9 mouse cellular contexts compared by ENCODE assay signal in genomic region chr4:65607184-65607631, GRCm38 (mm10). TPM values are rescaled to one million over a fixed set of nuclear protein-coding genes. Genes with fewer than 3 reads are reported as not detected.
DNase-seq lines count a peak whose midpoint lies in the region; ATAC-seq and TF ChIP-seq lines count a peak whose summit lies in the region.
"Had no signal": no experiment of that assay in that cellular context is flagged by ENCODE, and none has a peak within 500 bp of the region (broad histone marks: within the 10 kb centered on the region; RNA-seq: fewer than 3 reads in every experiment).

No protein-coding gene starts in this region.

- peak in 1 of 2 experiments; percentile 39; a peak in 1 of 4 replicates for TF ChIP-seq EP300 in MEL (IDR thresholded peaks at IDR 0.05; ENCODE audit: low read depth in 1 of 2, low read length in 2 of 2)

- WGBS in heart, embryonic 14.5 days: 8% methylated on average over 10 of the region's 10 CpGs
- WGBS in liver, embryonic 16.5 days (ENCODE audit: insufficient replicate concordance): 48% methylated on average over 10 of the region's 10 CpGs

- no peaks in the 10 kb centered on the region for H3K9me3 ChIP-seq in heart, embryonic 14.5 days (ENCODE audit: control insufficient read depth, low read length)
- no peaks in the 10 kb centered on the region for H3K9me3 ChIP-seq in MEL (replicated peaks; ENCODE audit: insufficient read depth, low read length)
- H3K9me3 ChIP-seq in liver, embryonic 16.5 days (replicated peaks; ENCODE audit: control insufficient read depth, low read length): no peaks in the 10 kb centered on the region

- H3K27ac ChIP-seq in heart, embryonic 14.5 days (replicated peaks in 1 of 2; ENCODE audit: control insufficient read depth in 1 of 2, insufficient read depth in 1 of 2, low read depth in 2 of 2, low read length in 2 of 2): peak overlapping the region; percentile 4 to 73
- peak overlapping the region; percentile 34; the same call in 1 of the 2 replicates for H3K27ac ChIP-seq in MEL (ENCODE audit: control insufficient read depth, low read depth, low read length)
- no peak overlapping the region for H3K27ac ChIP-seq in cortical plate, adult 2 months (ENCODE audit: insufficient read depth, low read length)
- H3K27ac ChIP-seq in liver, embryonic 16.5 days (ENCODE audit: low read length): no peak overlapping the region

- peaks cover 2% of the 10 kb centered on the region; the same call in 1 of the 2 replicates for H3K79me2 ChIP-seq in MEL (ENCODE audit: control insufficient read depth, insufficient read depth, low read length, poor library complexity)

- TF ChIP-seq CTCF in MEL (IDR thresholded peaks at IDR 0.05 in 2 of 3, conservative IDR thresholded peaks at IDR 0.05 in 1 of 3; ENCODE audit: control insufficient read depth in 1 of 3, insufficient read depth in 1 of 3, low read depth in 2 of 3, low read length in 3 of 3, poor library complexity in 1 of 3, severe bottlenecking in 1 of 3): no peak
- no peak for TF ChIP-seq CTCF in cortical plate, adult 2 months (IDR thresholded peaks at IDR 0.05; ENCODE audit: extremely low read depth, insufficient read depth, low read length)

- H3K4me1 ChIP-seq in heart, embryonic 14.5 days (ENCODE audit: control insufficient read depth in 2 of 2, insufficient read depth in 2 of 2, low read length in 2 of 2): peaks cover 10 to 43% of the 10 kb centered on the region in 2 experiments
- no peaks in the 10 kb centered on the region; a peak in 2 of 4 replicates for H3K4me1 ChIP-seq in MEL (ENCODE audit: control insufficient read depth in 1 of 2, insufficient read depth in 2 of 2, low read length in 2 of 2)
- H3K4me1 ChIP-seq in cortical plate, adult 2 months (ENCODE audit: control insufficient read depth, insufficient read depth, low read length): peaks cover 25% of the 10 kb centered on the region
- peaks cover 5% of the 10 kb centered on the region; the same call in 1 of the 2 replicates for H3K4me1 ChIP-seq in liver, embryonic 16.5 days (ENCODE audit: control insufficient read depth, low read depth, low read length)

- peak overlapping the region; percentile 85 for H3K4me2 ChIP-seq in heart, embryonic 14.5 days (ENCODE audit: low read length)
- H3K4me2 ChIP-seq in liver, embryonic 16.5 days (ENCODE audit: low read depth, low read length): no peak overlapping the region

- TF ChIP-seq POLR2A in MEL (IDR thresholded peaks at IDR 0.05; ENCODE audit: control insufficient read depth in 1 of 2, insufficient read depth in 1 of 2, low read depth in 1 of 2, low read length in 2 of 2, poor library complexity in 1 of 2): no peak
- TF ChIP-seq POLR2A in cortical plate, adult 2 months (IDR thresholded peaks at IDR 0.05; ENCODE audit: extremely low read depth, insufficient read depth, low read length): no peak

- peak overlapping the region; percentile 42; the same call in 1 of the 2 replicates for H3K9ac ChIP-seq in heart, embryonic 14.5 days (ENCODE audit: low read length)
- 0 out of 2 replicates have a peak overlapping the region, but pooled peaks have one; percentile 18 for H3K9ac ChIP-seq in MEL (ENCODE audit: control insufficient read depth, low read depth, low read length, poor library complexity, severe bottlenecking)
- no peak overlapping the region for H3K9ac ChIP-seq in liver, embryonic 16.5 days (ENCODE audit: low read depth, low read length)

- peak overlapping the region; percentile 1 to 20; a peak in 2 of 4 replicates for H3K4me3 ChIP-seq in heart, embryonic 14.5 days (ENCODE audit: control insufficient read depth in 1 of 2, insufficient read depth in 1 of 2, low read depth in 1 of 2, low read length in 2 of 2)
- peak overlapping the region in 1 of 2 experiments; percentile 23; a peak in 1 of 4 replicates for H3K4me3 ChIP-seq in MEL (ENCODE audit: control insufficient read depth in 1 of 2, insufficient read depth in 1 of 2, low read depth in 2 of 2, low read length in 2 of 2)
- H3K4me3 ChIP-seq in cortical plate, adult 2 months (ENCODE audit: insufficient read depth, low read length): peak overlapping the region; percentile 83
- no peak overlapping the region for H3K4me3 ChIP-seq in liver, embryonic 16.5 days (ENCODE audit: low read depth, low read length)

- H3K27me3 ChIP-seq in heart, embryonic 14.5 days (ENCODE audit: control insufficient read depth, insufficient read depth, low read length): no peaks in the 10 kb centered on the region
- no peaks in the 10 kb centered on the region for H3K27me3 ChIP-seq in MEL (ENCODE audit: control insufficient read depth in 1 of 2, insufficient read depth in 2 of 2, low read length in 2 of 2)
- no peaks in the 10 kb centered on the region for H3K27me3 ChIP-seq in liver, embryonic 16.5 days (ENCODE audit: control insufficient read depth, insufficient read depth, low read depth, low read length)
- H3K27me3 ChIP-seq: megakaryocyte, embryonic 14.5 days had no signal

- intact Hi-C loops in heart, postnatal 14 days (cut with DNase I): no loop called here

- DNase-seq in heart, postnatal 14 days: no peak
- peak; percentile 77 for DNase-seq in MEL (ENCODE audit: low read depth, low spot score)
- no peak for DNase-seq in urinary bladder, adult 18-20 months (ENCODE audit: low spot score in 2 of 2)
- DNase-seq in adrenal gland, adult 18-20 months (ENCODE audit: low spot score in 2 of 2): no peak
- DNase-seq: right cerebral cortex, postnatal 4 days had no signal

- no peaks in the 10 kb centered on the region for H3K36me3 ChIP-seq in heart, embryonic 14.5 days (ENCODE audit: control insufficient read depth, insufficient read depth, low read length)
- peaks cover 0 to 8% of the 10 kb centered on the region in 2 experiments; a peak in 2 of 4 replicates for H3K36me3 ChIP-seq in MEL (ENCODE audit: control insufficient read depth in 1 of 2, insufficient read depth in 2 of 2, low read length in 2 of 2)
- H3K36me3 ChIP-seq in liver, embryonic 16.5 days (ENCODE audit: control insufficient read depth, insufficient read depth): no peaks in the 10 kb centered on the region

- ATAC-seq in heart, embryonic 14.5 days (ENCODE audit: insufficient number of reproducible peaks, insufficient read depth, low FRiP score, low read depth): no peak
- peak; percentile 47; the same call in 1 of the 2 replicates for ATAC-seq in liver, embryonic 16.5 days (ENCODE audit: low read depth)

- TF ChIP-seq RAD21 in MEL (IDR thresholded peaks at IDR 0.05; ENCODE audit: low read depth, low read length): no peak

TF ChIP-seq in MEL, 35 proteins besides CTCF, POLR2A, EP300 and RAD21:
- TF ChIP-seq KAT2A (conservative IDR thresholded peaks at IDR 0.05; ENCODE audit: low read depth, low read length): no peak
- no peak for TF ChIP-seq SMC3 (IDR thresholded peaks at IDR 0.05; ENCODE audit: low read depth, low read length)
- no peak for TF ChIP-seq MAFK (IDR thresholded peaks at IDR 0.05; ENCODE audit: borderline replicate concordance, low read depth, low read length)
- TF ChIP-seq ZKSCAN1 (IDR thresholded peaks at IDR 0.05; ENCODE audit: low read depth, low read length): no peak
- no peak for TF ChIP-seq GABPA (IDR thresholded peaks at IDR 0.05; ENCODE audit: low read depth, low read length)
- no peak for TF ChIP-seq CHD1 (IDR thresholded peaks at IDR 0.05; ENCODE audit: low read depth, low read length)
- TF ChIP-seq UBTF (IDR thresholded peaks at IDR 0.05; ENCODE audit: borderline replicate concordance, insufficient read depth, low read depth, low read length): no peak
- TF ChIP-seq GATA1 (IDR thresholded peaks at IDR 0.05; ENCODE audit: low read depth, low read length): peak; percentile 56
- TF ChIP-seq BHLHE40 (IDR thresholded peaks at IDR 0.05; ENCODE audit: borderline replicate concordance, low read depth, low read length): no peak
- no peak for TF ChIP-seq MXI1 (IDR thresholded peaks at IDR 0.05; ENCODE audit: low read depth, low read length)
- no peak for TF ChIP-seq NRF1 (IDR thresholded peaks at IDR 0.05; ENCODE audit: insufficient read depth, low read depth, low read length, poor library complexity, severe bottlenecking)
- TF ChIP-seq TBP (IDR thresholded peaks at IDR 0.05; ENCODE audit: low read depth, low read length): peak; percentile 82
- TF ChIP-seq SIN3A (IDR thresholded peaks at IDR 0.05; ENCODE audit: low read length): no peak
- TF ChIP-seq CHD2 (IDR thresholded peaks at IDR 0.05; ENCODE audit: low read length): no peak
- TF ChIP-seq TAL1 (IDR thresholded peaks at IDR 0.05; ENCODE audit: low read length): no peak
- TF ChIP-seq E2F4 (IDR thresholded peaks at IDR 0.05; ENCODE audit: borderline replicate concordance, low read depth, low read length): no peak
- TF ChIP-seq JUND (IDR thresholded peaks at IDR 0.05; ENCODE audit: low read depth, low read length): no peak
- 0 out of 2 replicates have a peak, but pooled peaks have one; percentile 22 for TF ChIP-seq ETS1 (IDR thresholded peaks at IDR 0.05; ENCODE audit: low read depth, low read length)
- TF ChIP-seq ELF1 (IDR thresholded peaks at IDR 0.05; ENCODE audit: low read depth, low read length): no peak
- no peak for TF ChIP-seq MYB (IDR thresholded peaks at IDR 0.05; ENCODE audit: low read depth, low read length)
- no peak for TF ChIP-seq MYC (IDR thresholded peaks at IDR 0.05; ENCODE audit: low read depth, low read length)

RNA-seq across cellular contexts. Expression of gene Trim32, which starts 2.4 kb away (rescaled TPM):
- 31.5 and 32.5 TPM in 2 replicates for polyA plus RNA-seq in heart, embryonic 14.5 days (2014; fragmentation: Nextera tagmentation; extraction: Ambion mirVana)
- 10 to 100 TPM; 18.8 to 20.1 TPM for total RNA-seq in heart, postnatal 14 days (2021)
- 7.7 and 7.9 TPM in 2 replicates for total RNA-seq in MEL (2012; rRNA removed)
- polyA plus RNA-seq in MEL (2012; ENCODE audit: insufficient read depth in 1 of 2, insufficient read length in 2 of 2, low read depth in 1 of 2, low replicate concordance in 2 of 2, missing spikeins in 1 of 2): 1 to 10 TPM in 1 of 2 experiments, not detected in 1; 8.7 TPM
- 133 and 139 TPM in 2 replicates for polyA plus RNA-seq in cortical plate, adult 2 months (2012; rRNA removed)
- 5.2 and 6.1 TPM in 2 replicates for polyA plus RNA-seq in liver, embryonic 16.5 days (2015; fragmentation: Nextera tagmentation; extraction: Ambion mirVana)
- total RNA-seq in adrenal gland, adult 18-20 months (2021): 10 to 100 TPM; 29.2 to 33.7 TPM

Comparison
In these comparisons a context has a peak if more than half of its experiments do, and no peak if none do; other contexts are left out.
1. H3K27ac ChIP-seq: peak in heart, embryonic 14.5 days (2 of 2) and MEL (single experiment); none in cortical plate, adult 2 months (single experiment) and liver, embryonic 16.5 days (single experiment).